18 mouse cellular contexts compared by ENCODE assay signal in genomic region chr12:112916698-112917400, GRCm38 (mm10). TPM values are rescaled to one million over a fixed set of nuclear protein-coding genes. Genes with fewer than 3 reads are reported as not detected.
A peak's percentile ranks its signal among the peaks of the same experiment; 100 is the strongest.
DNase-seq lines count a peak whose midpoint lies in the region; ATAC-seq and TF ChIP-seq lines count a peak whose summit lies in the region.
"Had no signal": no experiment of that assay in that cellular context is flagged by ENCODE, and none has a peak within 500 bp of the region (broad histone marks: within the 10 kb centered on the region; RNA-seq: fewer than 3 reads in every experiment).

No protein-coding gene starts in this region.

- WGBS in heart, embryonic 11.5 days (ENCODE audit: insufficient replicate concordance) = 71% methylated on average over 16 of the region's 16 CpGs
- 80% methylated on average over 10 of the region's 16 CpGs for WGBS in limb, embryonic 14.5 days

- no peak for TF ChIP-seq POLR2A in limb, embryonic 14.5 days (IDR thresholded peaks at IDR 0.05; ENCODE audit: borderline replicate concordance, extremely low read depth, insufficient read depth, insufficient read length)

- H3K27ac ChIP-seq in left cerebral cortex, adult 2 months = peak overlapping the region; percentile 13
- H3K27ac ChIP-seq in heart, embryonic 11.5 days (ENCODE audit: low read depth, low read length) = no peak overlapping the region
- no peak overlapping the region for H3K27ac ChIP-seq in limb, embryonic 14.5 days (replicated peaks; ENCODE audit: low read depth, low read length)
- H3K27ac ChIP-seq: embryonic facial prominence, embryonic 12.5 days; limb, embryonic 12.5 days; neural tube, embryonic 12.5 days had no signal

- H3K27me3 ChIP-seq in heart, embryonic 11.5 days (ENCODE audit: control insufficient read depth, insufficient read depth, low read length) = peaks cover 53% of the 10 kb centered on the region
- no peaks in the 10 kb centered on the region for H3K27me3 ChIP-seq in limb, embryonic 14.5 days (ENCODE audit: control insufficient read depth, insufficient read depth, low read length)
- H3K27me3 ChIP-seq: embryonic facial prominence, embryonic 12.5 days; neural tube, embryonic 12.5 days had no signal

- peaks cover 16% of the 10 kb centered on the region for H3K4me1 ChIP-seq in heart, embryonic 11.5 days (ENCODE audit: control insufficient read depth, insufficient read depth, low read length)
- H3K4me1 ChIP-seq in limb, embryonic 14.5 days (ENCODE audit: control insufficient read depth, insufficient read depth, low read length) = no peaks in the 10 kb centered on the region

- no peak overlapping the region for H3K4me2 ChIP-seq in heart, embryonic 11.5 days
- no peak overlapping the region for H3K4me2 ChIP-seq in limb, embryonic 14.5 days (replicated peaks; ENCODE audit: low read depth, low read length, severe bottlenecking)
- H3K4me2 ChIP-seq: embryonic facial prominence, embryonic 12.5 days; limb, embryonic 12.5 days; lung, embryonic 14.5 days; midbrain, embryonic 11.5 days; neural tube, embryonic 12.5 days had no signal

- no peak for TF ChIP-seq CTCF in left cerebral cortex, adult 2 months (IDR thresholded peaks at IDR 0.05)

- no peak overlapping the region for H3K4me3 ChIP-seq in left cerebral cortex, adult 2 months
- no peak overlapping the region for H3K4me3 ChIP-seq in heart, embryonic 11.5 days (ENCODE audit: low read depth, low read length)
- no peak overlapping the region for H3K4me3 ChIP-seq in limb, embryonic 14.5 days (replicated peaks; ENCODE audit: low read length)
- H3K4me3 ChIP-seq: embryonic facial prominence, embryonic 12.5 days; limb, embryonic 12.5 days; neural tube, embryonic 12.5 days had no signal

- 0 out of 2 replicates have a peak, but pooled peaks have one; percentile 16 for ATAC-seq in heart, embryonic 11.5 days (replicated peaks; ENCODE audit: insufficient number of reproducible peaks, low FRiP score, low TSS enrichment)
- ATAC-seq in limb, embryonic 14.5 days (ENCODE audit: low FRiP score, low read depth) = peak; percentile 63
- ATAC-seq: activated CD4-positive, CD25-positive, alpha-beta regulatory T cell, adult 4 months; forebrain, embryonic 16.5 days had no signal

- peak overlapping the region; percentile 22 for H3K9ac ChIP-seq in heart, embryonic 11.5 days (ENCODE audit: low read depth, low read length)
- no peak overlapping the region for H3K9ac ChIP-seq in limb, embryonic 14.5 days (ENCODE audit: low read depth, low read length, severe bottlenecking)
- H3K9ac ChIP-seq: embryonic facial prominence, embryonic 12.5 days; limb, embryonic 12.5 days; lung, embryonic 14.5 days; neural tube, embryonic 12.5 days had no signal

- intact Hi-C loops in left cerebral cortex, adult 2 months (cut with DNase I) = no loop called here
- intact Hi-C loops in left cerebral cortex, postnatal 10 days (cut with DNase I) = no loop called here

- H3K9me3 ChIP-seq in heart, embryonic 11.5 days (replicated peaks; ENCODE audit: control insufficient read depth, low read length) = no peaks in the 10 kb centered on the region
- no peaks in the 10 kb centered on the region for H3K9me3 ChIP-seq in limb, embryonic 14.5 days (ENCODE audit: control insufficient read depth, low read length)
- H3K9me3 ChIP-seq: embryonic facial prominence, embryonic 12.5 days; limb, embryonic 12.5 days; neural tube, embryonic 12.5 days had no signal

- no peaks in the 10 kb centered on the region for H3K36me3 ChIP-seq in heart, embryonic 11.5 days (ENCODE audit: control insufficient read depth, insufficient read depth, low read length)
- H3K36me3 ChIP-seq in limb, embryonic 14.5 days (ENCODE audit: control insufficient read depth, insufficient read depth, low read length) = no peaks in the 10 kb centered on the region
- H3K36me3 ChIP-seq: limb, embryonic 12.5 days had no signal

- no peak for DNase-seq in left cerebral cortex, adult 2 months (ENCODE audit: extremely low spot score in 1 of 2, low spot score in 2 of 2)
- DNase-seq in left cerebral cortex, postnatal 10 days (ENCODE audit: extremely low spot score in 1 of 2, low spot score in 2 of 2) = no peak
- DNase-seq in gastrocnemius, postnatal 10 days = peak; percentile 74
- DNase-seq in limb, embryonic 14.5 days (ENCODE audit: low spot score) = no peak
- no peak for DNase-seq in lung, postnatal 14 days
- no peak for DNase-seq in layer of hippocampus, adult 9-11 months
- DNase-seq in kidney, adult 18-20 months = no peak
- DNase-seq: cerebellum, adult 8-10 months; lung, embryonic 14.5 days; retina, postnatal 1 day had no signal

RNA-seq across cellular contexts. Expression of gene Jag2, which starts 12.7 kb away (rescaled TPM):
- total RNA-seq in left cerebral cortex, adult 2 months (2021) = 10 to 100 TPM; 57.9 to 62.2 TPM
- total RNA-seq in left cerebral cortex, postnatal 10 days (2021) = 10 to 100 TPM; 60.0 to 60.9 TPM
- total RNA-seq in gastrocnemius, postnatal 10 days (2021) = 10 to 100 TPM; 29.4 to 40.0 TPM
- 1.5 and 2.2 TPM in 2 replicates for polyA plus RNA-seq in heart, embryonic 11.5 days (2014; fragmentation: Nextera tagmentation; extraction: Ambion mirVana)
- 45.8 and 48.4 TPM in 2 replicates for polyA plus RNA-seq in limb, embryonic 14.5 days (2012; rRNA removed)
- 12.5 and 14.3 TPM in 2 replicates for polyA plus RNA-seq in limb, embryonic 14.5 days (2014; fragmentation: Nextera tagmentation; extraction: Ambion mirVana)

RNA-seq across cellular contexts. Expression of gene Nudt14, which starts 25.1 kb away (rescaled TPM):
- 10 to 100 TPM; 10.1 to 13.7 TPM for total RNA-seq in left cerebral cortex, adult 2 months (2021)
- total RNA-seq in left cerebral cortex, postnatal 10 days (2021) = 10 to 100 TPM; 11.8 to 13.2 TPM
- total RNA-seq in gastrocnemius, postnatal 10 days (2021) = 10 to 100 TPM; 17.3 to 17.5 TPM
- polyA plus RNA-seq in heart, embryonic 11.5 days (2014; fragmentation: Nextera tagmentation; extraction: Ambion mirVana) = 44.2 and 50.7 TPM in 2 replicates
- polyA plus RNA-seq in limb, embryonic 14.5 days (2012; rRNA removed) = 50.4 and 54.4 TPM in 2 replicates
- 78.4 and 96.0 TPM in 2 replicates for polyA plus RNA-seq in limb, embryonic 14.5 days (2014; fragmentation: Nextera tagmentation; extraction: Ambion mirVana)

RNA-seq across cellular contexts. Expression of gene Gpr132, which starts 48.8 kb away (rescaled TPM):
- total RNA-seq in left cerebral cortex, adult 2 months (2021) = under 1 TPM in 1 of 2 experiments, not detected in 1; 0.18 TPM
- total RNA-seq in left cerebral cortex, postnatal 10 days (2021) = not detected
- total RNA-seq in gastrocnemius, postnatal 10 days (2021) = under 1 TPM in 1 of 2 experiments, not detected in 1; 0.09 TPM
- 0.19 TPM in 1 of 2 replicates, not detected in the other for polyA plus RNA-seq in heart, embryonic 11.5 days (2014; fragmentation: Nextera tagmentation; extraction: Ambion mirVana)
- 0.50 and 0.63 TPM in 2 replicates for polyA plus RNA-seq in limb, embryonic 14.5 days (2012; rRNA removed)
- polyA plus RNA-seq in limb, embryonic 14.5 days (2014; fragmentation: Nextera tagmentation; extraction: Ambion mirVana) = 0.29 and 0.36 TPM in 2 replicates
- total RNA-seq: layer of hippocampus, postnatal 14 days had no signal
- polyA plus RNA-seq: forebrain, embryonic 16.5 days; limb, embryonic 12.5 days; midbrain, embryonic 11.5 days; neural tube, embryonic 12.5 days had no signal

RNA-seq across cellular contexts. Expression of gene Btbd6, which starts 59.4 kb away (rescaled TPM):
- 10 to 100 TPM; 60.2 to 64.5 TPM for total RNA-seq in left cerebral cortex, adult 2 months (2021)
- 10 to 100 TPM; 61.0 to 61.9 TPM for total RNA-seq in left cerebral cortex, postnatal 10 days (2021)
- total RNA-seq in gastrocnemius, postnatal 10 days (2021) = 10 to 100 TPM; 10.4 to 12.7 TPM
- 18.9 and 22.5 TPM in 2 replicates for polyA plus RNA-seq in heart, embryonic 11.5 days (2014; fragmentation: Nextera tagmentation; extraction: Ambion mirVana)
- 31.0 and 52.7 TPM in 2 replicates for polyA plus RNA-seq in limb, embryonic 14.5 days (2012; rRNA removed)
- 27.3 and 27.4 TPM in 2 replicates for polyA plus RNA-seq in limb, embryonic 14.5 days (2014; fragmentation: Nextera tagmentation; extraction: Ambion mirVana)
